Mouse (Mus musculus) ovary, postnatal 14 days (tissue): ENCODE measurements around the gene Glb1l.

Experiments used
- DNase-seq: peaks from one replicate; pipeline ENCODE4 v3.0.0; 2022; ENCODE audit warnings: low spot score

The Glb1l gene

GRCm38 (mm10) chr1:75231224-75231623 is 20.6 kb upstream of the Glb1l start:
- no peak for DNase-seq

- DNase-seq, result no peak
Observed at GRCm38 (mm10) chr1:75230335-75230994, 19.9 kb upstream of the Glb1l start.

- DNase-seq, result no peak
Observed at GRCm38 (mm10) chr1:75229158-75229557, 18.5 kb upstream of the Glb1l start.

- DNase-seq, result no peak
Observed at GRCm38 (mm10) chr1:75227653-75228052, 17.0 kb upstream of the Glb1l start.

- no peak for DNase-seq
Observed at GRCm38 (mm10) chr1:75226138-75226537, 15.5 kb upstream of the Glb1l start.

- DNase-seq, result no peak
Observed at GRCm38 (mm10) chr1:75225473-75225872, 14.9 kb upstream of the Glb1l start.

- no peak for DNase-seq
Observed at GRCm38 (mm10) chr1:75223532-75223931, 12.9 kb upstream of the Glb1l start.

GRCm38 (mm10) chr1:75222926-75223325 is 12.3 kb upstream of the Glb1l start:
- DNase-seq, result no peak

GRCm38 (mm10) chr1:75221538-75221937 is 10.9 kb upstream of the Glb1l start:
- no peak for DNase-seq

GRCm38 (mm10) chr1:75219531-75219930 is 8.9 kb upstream of the Glb1l start, which contains the start of gene Tuba4a:
TSS of gene Tuba4a (minus strand) at chr1:75219865.
- no peak for DNase-seq

- DNase-seq, result peak; percentile 67
Observed at GRCm38 (mm10) chr1:75219078-75219477, 8.5 kb upstream of the Glb1l start.

GRCm38 (mm10) chr1:75218227-75219001 is 7.8 kb upstream of the Glb1l start:
- peak; percentile 12 for DNase-seq

GRCm38 (mm10) chr1:75217893-75218226 is 7.2 kb upstream of the Glb1l start:
- DNase-seq, result no peak

GRCm38 (mm10) chr1:75216797-75217585 is 6.4 kb upstream of the Glb1l start:
- no peak for DNase-seq

- no peak for DNase-seq
Observed at GRCm38 (mm10) chr1:75215785-75216184, 5.2 kb upstream of the Glb1l start.

- DNase-seq, result no peak
Observed at GRCm38 (mm10) chr1:75214886-75215285, 4.3 kb upstream of the Glb1l start.

- DNase-seq, result no peak
Observed at GRCm38 (mm10) chr1:75214442-75214841, 3.8 kb upstream of the Glb1l start.

- DNase-seq, result no peak
Observed at GRCm38 (mm10) chr1:75213096-75213495, 2.5 kb upstream of the Glb1l start.

GRCm38 (mm10) chr1:75212542-75212941 is 1.9 kb upstream of the Glb1l start:
- DNase-seq, result no peak

- DNase-seq, result no peak
Observed at GRCm38 (mm10) chr1:75211141-75211708, 612 bp upstream of the Glb1l start.

- peak; percentile 51 for DNase-seq
Observed at GRCm38 (mm10) chr1:75208967-75209678, 1.5 kb downstream of the Glb1l start.

- no peak for DNase-seq
Observed at GRCm38 (mm10) chr1:75201236-75201635, 9.4 kb downstream of the Glb1l start.
